In the genomic region with DNA sequence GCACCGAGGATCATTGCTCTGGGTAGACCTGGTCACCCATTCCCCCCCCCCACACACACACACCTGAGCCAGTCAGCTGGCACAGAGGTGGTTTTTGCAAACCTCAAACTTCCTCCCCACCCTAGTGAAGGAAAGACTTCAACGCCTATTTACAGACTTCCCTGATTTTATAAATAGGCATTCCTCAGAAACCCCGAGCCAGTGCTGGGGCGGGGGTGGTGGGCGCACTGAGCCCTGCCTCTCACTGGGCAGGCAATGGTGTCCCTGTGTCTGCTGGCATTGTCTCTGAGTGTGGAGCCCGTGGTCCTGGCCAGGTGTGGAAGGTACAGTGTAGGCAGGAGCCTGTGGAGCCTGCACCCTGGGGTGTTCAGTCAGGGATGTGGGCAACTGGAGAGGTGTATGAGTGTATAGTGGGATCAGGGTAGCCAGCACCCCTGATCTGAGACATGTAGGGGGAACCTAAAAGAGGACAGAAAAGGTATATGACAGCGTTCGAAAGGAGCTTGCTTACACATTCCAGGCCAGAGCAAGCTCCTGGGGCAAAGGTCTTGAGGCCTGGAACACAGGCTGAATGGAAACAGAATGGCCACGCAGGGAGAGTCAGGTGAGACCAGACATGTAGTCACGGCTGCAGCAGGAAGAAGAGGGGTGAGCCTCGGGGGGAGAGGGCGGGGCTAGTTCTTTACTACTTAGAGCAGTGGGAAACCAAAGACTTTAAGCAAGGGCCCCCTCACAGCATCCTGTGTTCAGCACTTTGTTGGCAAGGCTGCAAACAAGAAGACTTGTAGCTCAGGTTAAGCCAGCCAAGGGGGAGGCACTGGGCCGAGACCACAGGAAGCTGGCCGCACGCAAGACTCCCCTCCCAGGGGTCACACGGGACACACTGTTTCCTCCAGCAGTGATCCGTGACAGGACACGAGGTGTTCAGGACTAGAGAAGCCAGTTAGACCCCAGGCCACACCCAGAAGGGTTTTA, we compare ENCODE assay signal across 8 mouse cellular contexts. TPM values are rescaled to one million over a fixed set of nuclear protein-coding genes. Genes with fewer than 3 reads are reported as not detected.
DNase-seq lines count a peak whose midpoint lies in the region; ATAC-seq and TF ChIP-seq lines count a peak whose summit lies in the region.

No protein-coding gene starts in this region.

- peak overlapping the region; percentile 13; the same call in 1 of the 2 replicates for H3K27ac ChIP-seq in forebrain, embryonic 10.5 days
- no peak overlapping the region for H3K27ac ChIP-seq in forebrain, postnatal 0 days (ENCODE audit: low read depth, low read length)
- peak overlapping the region; percentile 79 for H3K27ac ChIP-seq in bone marrow, adult 2 months (ENCODE audit: control insufficient read depth, insufficient read depth, low read depth, low read length, poor library complexity)
- H3K27ac ChIP-seq in hindbrain, embryonic 16.5 days (ENCODE audit: low read depth, low read length) = no peak overlapping the region
- no peak overlapping the region for H3K27ac ChIP-seq in forebrain, embryonic 15.5 days (replicated peaks)

- ATAC-seq in forebrain, postnatal 0 days = no peak
- ATAC-seq in hindbrain, embryonic 16.5 days = no peak
- ATAC-seq in forebrain, embryonic 15.5 days (replicated peaks) = no peak

- peaks cover 26% of the 10 kb centered on the region for H3K4me1 ChIP-seq in forebrain, embryonic 10.5 days
- no peaks in the 10 kb centered on the region for H3K4me1 ChIP-seq in forebrain, postnatal 0 days (ENCODE audit: insufficient read depth)
- H3K4me1 ChIP-seq in bone marrow, adult 2 months (ENCODE audit: control insufficient read depth, insufficient read depth, low read length) = peaks cover 15% of the 10 kb centered on the region
- H3K4me1 ChIP-seq in hindbrain, embryonic 16.5 days (ENCODE audit: control insufficient read depth, insufficient read depth, low read depth, low read length) = no peaks in the 10 kb centered on the region
- no peaks in the 10 kb centered on the region for H3K4me1 ChIP-seq in forebrain, embryonic 15.5 days

- 77% methylated on average over 18 of the region's 18 CpGs for WGBS in forebrain, embryonic 10.5 days
- 79% methylated on average over 18 of the region's 18 CpGs for WGBS in forebrain, postnatal 0 days
- WGBS in bone marrow, adult 2 months = 13% methylated on average over 18 of the region's 18 CpGs
- 77% methylated on average over 17 of the region's 18 CpGs for WGBS in hindbrain, embryonic 16.5 days
- 77% methylated on average over 18 of the region's 18 CpGs for WGBS in forebrain, embryonic 15.5 days

- no peak overlapping the region for H3K4me2 ChIP-seq in forebrain, postnatal 0 days (ENCODE audit: low read depth)
- H3K4me2 ChIP-seq in hindbrain, embryonic 16.5 days (ENCODE audit: low read length) = no peak overlapping the region
- H3K4me2 ChIP-seq in forebrain, embryonic 15.5 days (replicated peaks) = no peak overlapping the region

- H3K9ac ChIP-seq in forebrain, postnatal 0 days = no peak overlapping the region
- no peak overlapping the region for H3K9ac ChIP-seq in hindbrain, embryonic 16.5 days (ENCODE audit: low read depth, low read length)
- no peak overlapping the region for H3K9ac ChIP-seq in forebrain, embryonic 15.5 days (replicated peaks)

- H3K9me3 ChIP-seq in forebrain, embryonic 10.5 days = no peaks in the 10 kb centered on the region
- no peaks in the 10 kb centered on the region for H3K9me3 ChIP-seq in forebrain, postnatal 0 days (ENCODE audit: low read length)
- no peaks in the 10 kb centered on the region for H3K9me3 ChIP-seq in hindbrain, embryonic 16.5 days (ENCODE audit: control insufficient read depth, low read length)
- no peaks in the 10 kb centered on the region for H3K9me3 ChIP-seq in forebrain, embryonic 15.5 days

- no peak overlapping the region for H3K4me3 ChIP-seq in forebrain, embryonic 10.5 days
- H3K4me3 ChIP-seq in forebrain, postnatal 0 days (ENCODE audit: low read depth, low read length) = no peak overlapping the region
- no peak overlapping the region for H3K4me3 ChIP-seq in bone marrow, adult 2 months (replicated peaks; ENCODE audit: control insufficient read depth, low read depth, low read length)
- H3K4me3 ChIP-seq in hindbrain, embryonic 16.5 days (ENCODE audit: low read length) = no peak overlapping the region
- H3K4me3 ChIP-seq in forebrain, embryonic 15.5 days = no peak overlapping the region

- TF ChIP-seq CTCF in forebrain, postnatal 0 days (IDR thresholded peaks at IDR 0.05; ENCODE audit: low read depth) = no peak
- TF ChIP-seq CTCF in bone marrow, adult 2 months (IDR thresholded peaks at IDR 0.05; ENCODE audit: control insufficient read depth, insufficient read depth, low read length) = no peak

- TF ChIP-seq POLR2A in bone marrow, adult 2 months (IDR thresholded peaks at IDR 0.05; ENCODE audit: borderline replicate concordance, control insufficient read depth, low read depth, low read length) = no peak

- no peaks in the 10 kb centered on the region for H3K27me3 ChIP-seq in forebrain, embryonic 10.5 days (ENCODE audit: poor library complexity, severe bottlenecking)
- H3K27me3 ChIP-seq in forebrain, postnatal 0 days (ENCODE audit: insufficient read depth, low read length) = no peaks in the 10 kb centered on the region
- H3K27me3 ChIP-seq in hindbrain, embryonic 16.5 days (replicated peaks; ENCODE audit: control insufficient read depth, insufficient read depth, low read length) = no peaks in the 10 kb centered on the region
- no peaks in the 10 kb centered on the region for H3K27me3 ChIP-seq in forebrain, embryonic 15.5 days

- H3K36me3 ChIP-seq in forebrain, embryonic 10.5 days (replicated peaks) = peaks cover 26% of the 10 kb centered on the region
- H3K36me3 ChIP-seq in forebrain, postnatal 0 days (ENCODE audit: insufficient read depth) = no peaks in the 10 kb centered on the region
- H3K36me3 ChIP-seq in hindbrain, embryonic 16.5 days (ENCODE audit: control insufficient read depth, insufficient read depth, low read length) = no peaks in the 10 kb centered on the region
- no peaks in the 10 kb centered on the region for H3K36me3 ChIP-seq in forebrain, embryonic 15.5 days

- DNase-seq in forebrain, embryonic 10.5 days (ENCODE audit: extremely low spot score, low spot score) = no peak
- no peak for DNase-seq in forebrain, postnatal 0 days
- DNase-seq in kidney, postnatal 25 days = peak; percentile 52 to 88
- peak; percentile 57 to 65 for DNase-seq in spleen, postnatal 14 days (ENCODE audit: low spot score in 2 of 2)
- no peak for DNase-seq in c-Kit-positive CD71-positive TER-119-positive erythroid progenitor cells, embryonic 14.5 days (ENCODE audit: low spot score)

RNA-seq across cellular contexts. Expression of a gene that starts 13.3 kb away (rescaled TPM):
- polyA plus RNA-seq in forebrain, embryonic 10.5 days (2016; fragmentation: Nextera tagmentation; extraction: Ambion mirVana) = 13.7 and 14.7 TPM in 2 replicates
- 1.7 and 3.0 TPM in 2 replicates for total RNA-seq in forebrain, postnatal 0 days (2014; rRNA removed)
- 1.2 and 1.6 TPM in 2 replicates for polyA plus RNA-seq in forebrain, postnatal 0 days (2015; fragmentation: Nextera tagmentation; extraction: Ambion mirVana)
- 18.2 and 30.0 TPM in 2 replicates for polyA plus RNA-seq in bone marrow, adult 2 months (2011; ENCODE audit: insufficient read depth, insufficient read length, low replicate concordance, missing spikeins)
- 1.1 and 1.5 TPM in 2 replicates for polyA plus RNA-seq in hindbrain, embryonic 16.5 days (2015; fragmentation: Nextera tagmentation; extraction: Ambion mirVana)
- polyA plus RNA-seq in forebrain, embryonic 15.5 days (2015; fragmentation: Nextera tagmentation; extraction: Ambion mirVana) = 1.4 and 1.6 TPM in 2 replicates

RNA-seq across cellular contexts. Expression of a gene that starts 44.3 kb away (rescaled TPM):
- 5.8 and 6.2 TPM in 2 replicates for polyA plus RNA-seq in forebrain, embryonic 10.5 days (2016; fragmentation: Nextera tagmentation; extraction: Ambion mirVana)
- total RNA-seq in forebrain, postnatal 0 days (2014; rRNA removed) = 20.3 and 31.2 TPM in 2 replicates
- 2.9 and 4.3 TPM in 2 replicates for polyA plus RNA-seq in forebrain, postnatal 0 days (2015; fragmentation: Nextera tagmentation; extraction: Ambion mirVana)
- polyA plus RNA-seq in bone marrow, adult 2 months (2011; ENCODE audit: insufficient read depth, insufficient read length, low replicate concordance, missing spikeins) = 6.5 and 17.7 TPM in 2 replicates
- 5.3 and 6.0 TPM in 2 replicates for polyA plus RNA-seq in hindbrain, embryonic 16.5 days (2015; fragmentation: Nextera tagmentation; extraction: Ambion mirVana)
- polyA plus RNA-seq in forebrain, embryonic 15.5 days (2015; fragmentation: Nextera tagmentation; extraction: Ambion mirVana) = 4.2 and 4.5 TPM in 2 replicates

Comparison
In these comparisons a context has a peak if more than half of its experiments do, and no peak if none do; other contexts are left out.
1. H3K27ac ChIP-seq: peak in forebrain, embryonic 10.5 days (single experiment) and bone marrow, adult 2 months (single experiment); none in forebrain, postnatal 0 days (single experiment), hindbrain, embryonic 16.5 days (single experiment) and forebrain, embryonic 15.5 days (single experiment).
2. DNase-seq: peak in kidney, postnatal 25 days (2 of 2) and spleen, postnatal 14 days (2 of 2); none in forebrain, embryonic 10.5 days (single experiment), forebrain, postnatal 0 days (single experiment) and c-Kit-positive CD71-positive TER-119-positive erythroid progenitor cells, embryonic 14.5 days (single experiment).